Mouse (Mus musculus): ENCODE measurements at regions not wholly inside any gene's neighbourhood (a gene's known extent, or its start where the extent isn't known, plus 50 kb on each side); places are given as distances from the start of the nearest gene placed in this dataset.

- no peak for DNase-seq (ENCODE audit: low spot score in 2 of 2)
Measured at GRCm38 (mm10) chr16:50092318-50092717, 292.0 kb downstream of the Cd47 start.

GRCm38 (mm10) chr16:50092780-50093179 is 292.4 kb downstream of the Cd47 start:
- DNase-seq (ENCODE audit: low spot score in 2 of 2), result no peak

GRCm38 (mm10) chr16:50095858-50096551 is 295.7 kb downstream of the Cd47 start:
- no peak for DNase-seq (ENCODE audit: low spot score in 2 of 2)

GRCm38 (mm10) chr16:50096563-50096962 is 296.2 kb downstream of the Cd47 start:
- DNase-seq (ENCODE audit: low spot score in 2 of 2), result no peak

GRCm38 (mm10) chr16:50103340-50103739 is 303.0 kb downstream of the Cd47 start:
- DNase-seq (ENCODE audit: low spot score in 2 of 2), result no peak

- DNase-seq (ENCODE audit: low spot score in 2 of 2), result peak; percentile 12 to 46
Measured at GRCm38 (mm10) chr16:50118150-50118549, 314.0 kb downstream of the Bbx start.

GRCm38 (mm10) chr16:50122460-50122859 is 309.7 kb downstream of the Bbx start:
- no peak for DNase-seq (ENCODE audit: low spot score in 2 of 2)

GRCm38 (mm10) chr16:50124646-50125045 is 307.5 kb downstream of the Bbx start:
- DNase-seq (ENCODE audit: low spot score in 2 of 2), result no peak

GRCm38 (mm10) chr16:50125564-50125963 is 306.6 kb downstream of the Bbx start:
- DNase-seq (ENCODE audit: low spot score in 2 of 2), result no peak

- DNase-seq (ENCODE audit: low spot score in 2 of 2), result no peak
Measured at GRCm38 (mm10) chr16:50131406-50131805, 300.8 kb downstream of the Bbx start.

Measured in spleen, postnatal 10 days (tissue).